Mouse (Mus musculus) small intestine, adult 2 months (tissue): ENCODE data around the gene Amz1.

Experiments
- CTCF ChIP-seq: fragments of 200-500 bp; IDR thresholded peaks from 2 replicates; pipeline ENCODE4 v1.5.1; 2012; ENCODE audit warnings: low read depth, mild to moderate bottlenecking, control low read depth, inconsistent platforms, low read length, moderate library complexity, mixed read lengths; ENCODE audit not compliant: insufficient replicate concordance, insufficient read length; ENCODE audit errors: extremely low read depth
- POLR2A ChIP-seq: fragments of 200-500 bp; IDR thresholded peaks from 2 replicates; pipeline ENCODE4 v1.6.1; 2012; ENCODE audit warnings: low read depth, mild to moderate bottlenecking, control low read depth, inconsistent platforms, low read length, moderate library complexity

- TF ChIP-seq CTCF = no peak
- no peak for TF ChIP-seq POLR2A
Measured at GRCm38 (mm10) chr5:140680950-140681349, 43.0 kb upstream of the Amz1 start.
